Mouse (Mus musculus): ENCODE measurements around the gene Nxph3.

GRCm38 (mm10) chr11:95500412-95500811, 14.0 kb downstream of the Nxph3 start:
- TF ChIP-seq CTCF (IDR thresholded peaks at IDR 0.05; ENCODE audit: low read depth, low read length) = no peak
- no peak for TF ChIP-seq GATA1 (IDR thresholded peaks at IDR 0.05; ENCODE audit: borderline replicate concordance, low read length)

All from G1E (cell line).